Mouse (Mus musculus) hindbrain, postnatal 0 days (tissue): ENCODE data around the gene Elmod3. TPM values are rescaled to one million over a fixed set of nuclear protein-coding genes. Genes with fewer than 3 reads are reported as not detected.

Source experiments
- ATAC-seq: fragments of 200-750 bp; cut with Nextera tagmentation; 2 replicates; pipeline ENCODE4 v1.8.0; 2017; ENCODE audit warnings: mild to moderate bottlenecking, moderate TSS enrichment, moderate library complexity
- DNase-seq: peaks from one replicate; pipeline ENCODE4 v3.0.0-alpha.2; 2015; ENCODE audit warnings: low spot score
- H3K27ac ChIP-seq: fragments of 300-500 bp; sonication (generic); 2 replicates; pipeline ENCODE4 v1.5.1; 2014; ENCODE audit warnings: mild to moderate bottlenecking
- H3K27me3 ChIP-seq: fragments of 300-500 bp; sonication (generic); 2 replicates; pipeline ENCODE4 v1.6.1; 2014; ENCODE audit warnings: low read length, mixed read lengths; ENCODE audit not compliant: insufficient read depth
- H3K36me3 ChIP-seq: fragments of 300-500 bp; sonication (generic); 2 replicates; pipeline ENCODE4 v1.6.1; 2014; ENCODE audit warnings: low read length, mixed read lengths; ENCODE audit not compliant: insufficient read depth
- H3K4me1 ChIP-seq: fragments of 300-500 bp; sonication (generic); 2 replicates; pipeline ENCODE4 v1.6.1; 2014; ENCODE audit warnings: antibody characterized with exemption, low read length, mixed read lengths; ENCODE audit not compliant: insufficient read depth
- H3K4me2 ChIP-seq: fragments of 300-500 bp; sonication (generic); 2 replicates; pipeline ENCODE4 v1.6.1; 2014; ENCODE audit warnings: low read depth, mild to moderate bottlenecking, low read length, moderate library complexity, mixed read lengths
- H3K4me3 ChIP-seq: fragments of 300-500 bp; sonication (generic); 2 replicates; pipeline ENCODE4 v1.5.1; 2014; ENCODE audit warnings: low read length
- H3K9ac ChIP-seq: fragments of 300-500 bp; sonication (generic); replicated peaks from 2 replicates; pipeline ENCODE4 v1.6.1; 2014; ENCODE audit warnings: mild to moderate bottlenecking, low read length, moderate library complexity, mixed read lengths
- H3K9me3 ChIP-seq: fragments of 300-500 bp; sonication (generic); 2 replicates; pipeline ENCODE4 v1.6.1; 2016; ENCODE audit warnings: low read length, mixed read lengths
- CTCF ChIP-seq: IDR thresholded peaks from 2 replicates; pipeline ENCODE4 v1.5.1; 2016; ENCODE audit warnings: antibody characterized with exemption, control low read depth, low read depth
- WGBS: fragments of 180-500 bp; shearing (Covaris S2); extraction: QIAGEN DNeasy Blood & Tissue Kit; methylation state at CpG from one replicate; pipeline ENCODE4 v1.1.7; 2014; 5-methylcytosine and 5-hydroxymethylcytosine counted together
- polyA plus RNA-seq: library from polyadenylated mRNA; unstranded; fragments of >200 nt; fragmentation: Nextera tagmentation; extraction: Ambion mirVana; gene quantifications from 2 replicates; pipeline ENCODE4 v1.2.1, GENCODE M21; 2015
- total RNA-seq: library from RNA; depleted of rRNA; stranded (reverse); fragments of >200 nt; gene quantifications from 2 replicates; pipeline ENCODE4 v1.2.3, GENCODE M21; 2014

The Elmod3 gene
- total and polyA plus RNA-seq, 2 experiments from 2014 or later = 16.2 to 23.8 TPM

DNA sequence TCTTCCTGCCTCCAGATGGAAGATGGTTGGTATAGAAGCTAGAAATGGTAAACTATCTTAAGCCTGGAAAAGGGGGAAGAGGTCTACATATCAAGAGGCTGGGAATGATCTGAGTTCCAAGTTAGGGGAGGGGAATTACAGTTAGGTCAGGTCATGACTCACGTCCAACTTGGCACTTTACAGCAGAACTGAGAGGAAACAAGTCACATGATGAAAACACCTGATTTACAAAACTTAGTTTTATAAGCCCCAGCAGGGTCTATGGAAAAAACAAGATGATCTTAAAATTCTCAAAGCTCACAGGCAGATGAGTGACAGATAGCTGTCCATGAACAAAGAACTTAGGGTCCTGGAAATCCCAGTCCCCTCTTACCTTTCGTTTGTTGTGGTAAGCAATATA lies 16.9 kb upstream of the Elmod3 start:
- peak overlapping the region; percentile 84 for H3K4me3 ChIP-seq

DNA sequence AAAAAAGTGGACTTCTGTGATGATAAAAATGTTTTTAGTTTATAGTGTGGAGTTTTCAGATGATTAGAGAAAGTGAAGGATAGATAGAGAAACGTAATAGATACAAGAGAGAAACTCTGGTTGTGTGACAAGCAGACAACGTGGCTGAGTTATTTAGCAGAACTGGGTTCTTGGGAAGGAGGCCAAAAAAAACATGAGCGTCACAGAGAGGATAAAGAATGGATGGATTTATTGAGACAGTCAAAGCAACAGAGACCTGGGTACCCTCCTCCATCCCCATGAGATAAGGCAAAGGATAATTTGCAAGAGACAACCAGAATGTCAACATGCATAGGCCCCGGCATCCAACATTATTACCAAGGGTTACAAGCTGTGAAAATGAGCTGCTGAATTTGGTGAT lies 12.0 kb upstream of the Elmod3 start:
- no peaks in the 10 kb centered on the region for H3K27me3 ChIP-seq
- no peak for TF ChIP-seq CTCF
- peaks cover 9% of the 10 kb centered on the region for H3K4me1 ChIP-seq
- no peak overlapping the region for H3K9ac ChIP-seq
- H3K4me2 ChIP-seq = no peak overlapping the region
- no peak overlapping the region for H3K27ac ChIP-seq
- no peak overlapping the region for H3K4me3 ChIP-seq
- H3K9me3 ChIP-seq = no peaks in the 10 kb centered on the region
- DNase-seq (no peak), ATAC-seq (no peak)
- peaks cover 51% of the 10 kb centered on the region for H3K36me3 ChIP-seq
- WGBS = 76% methylated on average over 4 of the region's 4 CpGs

More for the DNA sequence above, 16.9 kb upstream of the Elmod3 start:
- H3K36me3 ChIP-seq = peaks cover 34% of the 10 kb centered on the region
- TF ChIP-seq CTCF = no peak
- DNase-seq (no peak), ATAC-seq (no peak)
- no peaks in the 10 kb centered on the region for H3K27me3 ChIP-seq
- H3K9me3 ChIP-seq = no peaks in the 10 kb centered on the region
- no peak overlapping the region for H3K27ac ChIP-seq
- H3K4me2 ChIP-seq = peak overlapping the region; percentile 97
- peaks cover 19% of the 10 kb centered on the region for H3K4me1 ChIP-seq
- peak overlapping the region; percentile 77 for H3K9ac ChIP-seq
- whole genome bisulfite sequencing = 60% methylated on average over 2 of the region's 2 CpGs

DNA sequence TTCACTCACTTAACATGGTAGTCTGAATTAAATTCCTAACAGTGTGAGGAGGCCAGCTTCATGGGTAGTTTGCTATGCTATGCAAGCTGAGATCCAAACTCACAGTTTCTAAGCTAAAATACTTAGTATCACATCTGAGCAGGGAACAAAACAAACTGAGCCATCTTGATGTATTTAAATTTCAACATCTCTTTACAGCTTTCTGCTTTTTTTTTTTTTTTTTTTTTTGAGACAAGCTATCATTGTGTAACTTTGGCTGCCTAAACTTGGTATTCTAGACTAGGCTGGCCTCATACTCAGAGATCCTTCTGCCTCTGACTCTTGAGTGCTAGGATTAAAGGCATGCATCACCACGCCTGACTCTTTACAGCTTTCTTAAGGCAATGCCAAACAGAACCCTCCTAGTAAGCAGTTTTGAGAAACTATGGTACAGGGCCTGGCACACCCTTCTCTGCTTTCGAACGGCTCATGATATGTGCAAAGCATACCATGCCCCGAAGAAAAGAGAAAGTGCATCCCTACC lies 10.5 kb upstream of the Elmod3 start:
- WGBS = 91% methylated on average over 4 of the region's 4 CpGs
- Histone ChIP-seq H3K4me1 (no peaks in the 10 kb centered on the region), H3K27ac (no peak overlapping the region), H3K27me3 (no peaks in the 10 kb centered on the region), H3K36me3 (peaks cover 46% of the 10 kb centered on the region), H3K4me2 (no peak overlapping the region), H3K9ac (no peak overlapping the region), H3K4me3 (no peak overlapping the region), H3K9me3 (no peaks in the 10 kb centered on the region)
- ATAC-seq (no peak), DNase-seq (no peak)
- TF ChIP-seq CTCF = no peak

DNA sequence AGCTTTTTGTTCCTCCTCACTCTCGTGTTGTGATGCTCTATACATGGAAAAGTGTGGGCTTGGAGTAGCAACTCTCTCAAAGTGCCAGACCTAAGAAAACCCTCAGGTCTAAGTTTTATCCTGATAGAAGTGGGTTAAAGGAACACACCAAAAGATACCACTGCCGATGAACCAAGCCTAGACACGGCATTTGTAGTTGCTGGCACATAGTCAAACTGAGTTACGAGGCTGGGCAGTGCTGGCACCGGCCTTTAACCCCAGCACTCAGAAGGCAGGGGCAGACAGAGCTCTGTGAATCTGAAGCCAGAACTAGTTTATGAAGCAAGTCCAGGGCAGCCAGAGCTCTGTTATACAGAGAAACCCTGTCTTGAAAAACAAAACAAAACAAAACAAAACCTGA lies 9.5 kb upstream of the Elmod3 start:
- ATAC-seq (no peak), DNase-seq (no peak)
- no peak for TF ChIP-seq CTCF
- no peak overlapping the region for H3K27ac ChIP-seq
- no peaks in the 10 kb centered on the region for H3K27me3 ChIP-seq
- no peaks in the 10 kb centered on the region for H3K9me3 ChIP-seq
- H3K4me3 ChIP-seq = no peak overlapping the region
- peaks cover 37% of the 10 kb centered on the region for H3K36me3 ChIP-seq
- 74% methylated on average over 5 of the region's 5 CpGs for WGBS
- no peak overlapping the region for H3K4me2 ChIP-seq
- no peak overlapping the region for H3K9ac ChIP-seq
- no peaks in the 10 kb centered on the region for H3K4me1 ChIP-seq

DNA sequence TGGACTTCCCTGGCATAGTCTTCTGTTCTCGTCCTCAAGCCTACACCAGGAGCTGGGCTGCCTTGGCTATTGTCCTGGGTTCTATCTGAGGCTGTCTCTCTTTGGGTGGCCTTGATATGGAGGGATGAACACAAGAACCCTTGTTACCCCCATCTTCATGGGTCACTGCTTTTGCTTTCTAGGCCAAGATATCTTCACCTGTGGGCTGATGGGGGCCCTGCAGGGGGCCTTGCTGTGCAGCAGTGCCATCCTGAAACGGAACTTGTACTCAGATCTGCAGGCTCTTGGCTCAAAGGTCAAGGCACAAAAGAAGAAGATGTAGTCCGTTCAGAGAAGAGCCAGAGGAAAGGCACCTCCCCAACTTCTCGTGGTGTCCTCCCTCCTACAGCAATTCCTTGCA lies 8.8 kb upstream of the Elmod3 start:
- Histone ChIP-seq H3K27ac (no peak overlapping the region), H3K4me2 (no peak overlapping the region), H3K4me3 (no peak overlapping the region), H3K9me3 (no peaks in the 10 kb centered on the region), H3K36me3 (peaks cover 34% of the 10 kb centered on the region), H3K27me3 (no peaks in the 10 kb centered on the region), H3K9ac (no peak overlapping the region), H3K4me1 (no peaks in the 10 kb centered on the region)
- no peak for TF ChIP-seq CTCF
- ATAC-seq = no peak
- DNase-seq = no peak
- 78% methylated on average over 4 of the region's 4 CpGs for WGBS

DNA sequence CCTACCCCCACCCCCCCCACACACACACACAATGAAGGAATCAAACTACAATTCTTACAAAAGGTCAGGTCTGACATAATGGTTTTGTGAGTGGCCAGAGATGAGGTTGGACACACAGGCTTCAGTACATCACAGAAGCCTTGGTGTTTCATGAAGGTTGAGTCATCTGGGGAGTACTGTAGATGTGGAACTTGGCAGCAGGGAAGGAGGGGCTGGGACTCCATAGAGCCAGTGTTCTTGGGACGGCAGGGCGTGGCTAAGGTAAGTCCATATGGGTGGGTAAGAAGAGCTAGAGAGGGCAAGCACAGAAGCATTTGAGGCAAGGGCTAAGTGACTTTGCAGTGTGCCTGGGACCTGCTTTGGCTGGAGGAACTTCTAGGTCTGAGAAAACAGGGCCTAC lies 5.9 kb upstream of the Elmod3 start:
- Histone ChIP-seq H3K4me2 (no peak overlapping the region), H3K27me3 (no peaks in the 10 kb centered on the region), H3K9ac (no peak overlapping the region), H3K4me1 (0 out of 2 replicates have a peak, but pooled peaks cover under 1% of the 10 kb centered on the region), H3K4me3 (no peak overlapping the region), H3K36me3 (peaks cover 17% of the 10 kb centered on the region), H3K9me3 (no peaks in the 10 kb centered on the region), H3K27ac (no peak overlapping the region)
- ATAC-seq (no peak), DNase-seq (no peak)
- TF ChIP-seq CTCF = no peak
- WGBS = 98% methylated on average over 2 of the region's 2 CpGs

DNA sequence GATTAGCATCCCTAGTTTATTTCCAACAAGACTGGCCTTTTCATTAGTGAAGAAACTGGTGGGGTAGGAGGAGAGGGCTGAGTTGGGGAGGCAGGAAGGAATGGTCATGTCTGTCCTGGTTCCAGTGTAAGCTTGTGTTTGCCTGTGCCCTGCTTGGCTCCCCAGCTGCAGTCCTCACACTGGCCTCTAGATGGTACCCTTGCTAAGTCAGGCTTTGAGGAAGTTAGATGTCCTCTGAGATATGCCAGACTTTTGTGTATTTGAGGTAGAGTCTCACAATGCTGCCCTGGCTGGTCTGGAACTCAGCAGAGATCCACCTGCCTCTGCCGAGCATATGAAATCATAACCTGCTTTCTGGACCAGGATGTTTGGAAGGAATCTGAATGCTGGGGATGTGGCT lies 3.5 kb upstream of the Elmod3 start:
- H3K27ac ChIP-seq = no peak overlapping the region
- H3K36me3 ChIP-seq = peaks cover 9% of the 10 kb centered on the region
- ATAC-seq = no peak
- no peaks in the 10 kb centered on the region for H3K9me3 ChIP-seq
- H3K4me2 ChIP-seq = no peak overlapping the region
- no peak overlapping the region for H3K9ac ChIP-seq
- peak; percentile 76 for DNase-seq
- 0 out of 2 replicates have a peak, but pooled peaks cover 15% of the 10 kb centered on the region for H3K4me1 ChIP-seq
- H3K4me3 ChIP-seq = no peak overlapping the region
- no peaks in the 10 kb centered on the region for H3K27me3 ChIP-seq
- TF ChIP-seq CTCF = peak; percentile 89
- WGBS = 42% methylated on average over 1 of the region's 1 CpGs
